Mouse (Mus musculus): ENCODE measurements around the gene Ak1.
A peak's percentile ranks its signal among the peaks of the same experiment; 100 is the strongest.

Gene Ak1

GRCm38 (mm10) chr2:32628729-32629128 is 7.2 kb downstream of the Ak1 start:
- DNase-seq = peak; percentile 80

- peak; percentile 54 for DNase-seq
Observed at GRCm38 (mm10) chr2:32629276-32629976, 7.9 kb downstream of the Ak1 start.

- peak; percentile 23 for DNase-seq
Observed at GRCm38 (mm10) chr2:32630036-32630435, 8.5 kb downstream of the Ak1 start.

- peak; percentile 40 for DNase-seq
Observed at GRCm38 (mm10) chr2:32631046-32631445, 9.5 kb downstream of the Ak1 start.

GRCm38 (mm10) chr2:32631737-32632394 is 10.3 kb downstream of the Ak1 start:
- peak; percentile 76 for DNase-seq

- peak; percentile 21 for DNase-seq
Observed at GRCm38 (mm10) chr2:32633660-32634059, 12.1 kb downstream of the Ak1 start.

GRCm38 (mm10) chr2:32634277-32635105 is 12.9 kb downstream of the Ak1 start:
- peak; percentile 33 for DNase-seq

GRCm38 (mm10) chr2:32636617-32637016 is 15.1 kb downstream of the Ak1 start:
- DNase-seq = no peak

GRCm38 (mm10) chr2:32637778-32638281 is 16.3 kb downstream of the Ak1 start:
- no peak for DNase-seq

- no peak for DNase-seq
Observed at GRCm38 (mm10) chr2:32639632-32640031, 18.1 kb downstream of the Ak1 start.

GRCm38 (mm10) chr2:32640550-32641051 is 19.0 kb downstream of the Ak1 start:
- DNase-seq = no peak

GRCm38 (mm10) chr2:32641810-32642209 is 20.3 kb downstream of the Ak1 start:
- no peak for DNase-seq

GRCm38 (mm10) chr2:32642813-32643212 is 21.3 kb downstream of the Ak1 start:
- DNase-seq = no peak

GRCm38 (mm10) chr2:32644083-32644482 is 22.5 kb downstream of the Ak1 start:
- DNase-seq = no peak

- DNase-seq = no peak
Observed at GRCm38 (mm10) chr2:32644799-32645475, 23.4 kb downstream of the Ak1 start.

GRCm38 (mm10) chr2:32645647-32646046 is 24.1 kb downstream of the Ak1 start:
- no peak for DNase-seq

- DNase-seq = no peak
Observed at GRCm38 (mm10) chr2:32646379-32647056, 25.0 kb downstream of the Ak1 start, which contains the start of gene Eng. Eng (plus strand) TSS chr2:32646595.

- no peak for DNase-seq
Observed at GRCm38 (mm10) chr2:32647366-32647765, 25.8 kb downstream of the Ak1 start.

- no peak for DNase-seq
Observed at GRCm38 (mm10) chr2:32653764-32654163, 32.2 kb downstream of the Ak1 start.

GRCm38 (mm10) chr2:32654743-32655393 is 33.3 kb downstream of the Ak1 start:
- no peak for DNase-seq

- no peak for DNase-seq
Observed at GRCm38 (mm10) chr2:32655394-32655744, 33.8 kb downstream of the Ak1 start.

All from cerebellum, adult 11-12 months (tissue).